Mouse (Mus musculus): ENCODE data around the gene Mink1.

- TF ChIP-seq POLR2A (IDR thresholded peaks at IDR 0.05; ENCODE audit: borderline replicate concordance, control insufficient read depth, low read depth, low read length) (peak; percentile 37; the same call in 1 of the 2 replicates), CTCF (IDR thresholded peaks at IDR 0.05; ENCODE audit: control insufficient read depth, insufficient read depth, low read length) (no peak)
These were observed 90.9 kb downstream of the Mink1 start for GRCm38 (mm10) chr11:70653345-70654197.

Measured in bone marrow, adult 2 months (tissue).